9 mouse cellular contexts compared by ENCODE assay signal in genomic region chr15:78554545-78555313, GRCm38 (mm10). TPM values are rescaled to one million over a fixed set of nuclear protein-coding genes. Genes with fewer than 3 reads are reported as not detected.
A peak's percentile ranks its signal among the peaks of the same experiment; 100 is the strongest.
DNase-seq lines count a peak whose midpoint lies in the region; ATAC-seq lines count a peak whose summit lies in the region.
"Had no signal": no experiment of that assay in that cellular context is flagged by ENCODE, and none has a peak within 500 bp of the region (broad histone marks: within the 10 kb centered on the region; RNA-seq: fewer than 3 reads in every experiment).

No protein-coding gene starts in this region.

- WGBS in embryonic facial prominence, embryonic 11.5 days: 58% methylated on average over 25 of the region's 25 CpGs
- WGBS in liver, embryonic 13.5 days (ENCODE audit: insufficient replicate concordance): 57% methylated on average over 25 of the region's 25 CpGs

- ATAC-seq in embryonic facial prominence, embryonic 11.5 days (replicated peaks; ENCODE audit: insufficient number of reproducible peaks, low FRiP score, low TSS enrichment, low read depth): no peak
- no peak for ATAC-seq in liver, embryonic 13.5 days (ENCODE audit: low read depth)
- ATAC-seq: forebrain, embryonic 13.5 days had no signal

- no peaks in the 10 kb centered on the region for H3K4me1 ChIP-seq in embryonic facial prominence, embryonic 11.5 days (ENCODE audit: control insufficient read depth, insufficient read depth, low read length)
- peaks cover 7% of the 10 kb centered on the region; the same call in 1 of the 2 replicates for H3K4me1 ChIP-seq in liver, embryonic 13.5 days (replicated peaks)
- H3K4me1 ChIP-seq: forebrain, embryonic 13.5 days had no signal

- no peak overlapping the region for H3K27ac ChIP-seq in embryonic facial prominence, embryonic 11.5 days (replicated peaks; ENCODE audit: low read depth, low read length)
- no peak overlapping the region for H3K27ac ChIP-seq in liver, embryonic 13.5 days
- H3K27ac ChIP-seq: forebrain, embryonic 13.5 days had no signal

- no peaks in the 10 kb centered on the region for H3K27me3 ChIP-seq in embryonic facial prominence, embryonic 11.5 days (ENCODE audit: control insufficient read depth, insufficient read depth, low read length)
- no peaks in the 10 kb centered on the region for H3K27me3 ChIP-seq in liver, embryonic 13.5 days
- H3K27me3 ChIP-seq: forebrain, embryonic 13.5 days had no signal

- H3K4me2 ChIP-seq in embryonic facial prominence, embryonic 11.5 days (ENCODE audit: low read depth, low read length): no peak overlapping the region
- H3K4me2 ChIP-seq in liver, embryonic 13.5 days: peak overlapping the region; percentile 41
- H3K4me2 ChIP-seq: forebrain, embryonic 13.5 days had no signal

- no peak overlapping the region for H3K4me3 ChIP-seq in embryonic facial prominence, embryonic 11.5 days (ENCODE audit: low read depth, low read length)
- H3K4me3 ChIP-seq in liver, embryonic 13.5 days (replicated peaks): peak overlapping the region; percentile 40
- H3K4me3 ChIP-seq: forebrain, embryonic 13.5 days had no signal

- H3K9ac ChIP-seq in embryonic facial prominence, embryonic 11.5 days (replicated peaks; ENCODE audit: low read length): no peak overlapping the region
- H3K9ac ChIP-seq in liver, embryonic 13.5 days: no peak overlapping the region
- H3K9ac ChIP-seq: forebrain, embryonic 13.5 days had no signal

- H3K9me3 ChIP-seq in embryonic facial prominence, embryonic 11.5 days (replicated peaks; ENCODE audit: control insufficient read depth, low read length): no peaks in the 10 kb centered on the region
- 0 out of 2 replicates have a peak, but pooled peaks cover 11% of the 10 kb centered on the region for H3K9me3 ChIP-seq in liver, embryonic 13.5 days (replicated peaks)

- DNase-seq in kidney, adult 9 months: peak; percentile 32
- DNase-seq in kidney, adult 11 months: no peak
- peak; percentile 72 for DNase-seq in ES-CJ7 (ENCODE audit: low read depth, low spot score)
- DNase-seq in embryonic facial prominence, embryonic 11.5 days (ENCODE audit: low spot score): peak; percentile 36
- DNase-seq in liver, embryonic 13.5 days: no peak
- DNase-seq in ovary, postnatal 36 days (ENCODE audit: low spot score): no peak
- no peak for DNase-seq in retina, embryonic 14.5 days (ENCODE audit: low spot score)

- no peaks in the 10 kb centered on the region for H3K36me3 ChIP-seq in embryonic facial prominence, embryonic 11.5 days (replicated peaks; ENCODE audit: control insufficient read depth, insufficient read depth, low read depth, low read length)
- no peaks in the 10 kb centered on the region for H3K36me3 ChIP-seq in liver, embryonic 13.5 days

RNA-seq across cellular contexts. Expression of gene Sstr3, which starts 10.2 kb away (rescaled TPM):
- polyA plus RNA-seq in embryonic facial prominence, embryonic 11.5 days (2014; fragmentation: Nextera tagmentation; extraction: Ambion mirVana): not detected in 2 replicates
- not detected in 2 replicates for polyA plus RNA-seq in liver, embryonic 13.5 days (2015; fragmentation: Nextera tagmentation; extraction: Ambion mirVana)
- polyA plus RNA-seq: limb, embryonic 11.5 days had no signal

RNA-seq across cellular contexts. Expression of gene Rac2, which starts 17.9 kb away (rescaled TPM):
- polyA plus RNA-seq in embryonic facial prominence, embryonic 11.5 days (2014; fragmentation: Nextera tagmentation; extraction: Ambion mirVana): 4.5 and 9.2 TPM in 2 replicates
- polyA plus RNA-seq in liver, embryonic 13.5 days (2015; fragmentation: Nextera tagmentation; extraction: Ambion mirVana): 75.2 and 81.2 TPM in 2 replicates

RNA-seq across cellular contexts. Expression of gene C1qtnf6, which starts 23.5 kb away (rescaled TPM):
- polyA plus RNA-seq in embryonic facial prominence, embryonic 11.5 days (2014; fragmentation: Nextera tagmentation; extraction: Ambion mirVana): 15.2 and 18.8 TPM in 2 replicates
- 3.6 and 4.5 TPM in 2 replicates for polyA plus RNA-seq in liver, embryonic 13.5 days (2015; fragmentation: Nextera tagmentation; extraction: Ambion mirVana)

RNA-seq across cellular contexts. Expression of gene Cyth4, which starts 42.1 kb away (rescaled TPM):
- polyA plus RNA-seq in embryonic facial prominence, embryonic 11.5 days (2014; fragmentation: Nextera tagmentation; extraction: Ambion mirVana): 2.1 and 4.2 TPM in 2 replicates
- polyA plus RNA-seq in liver, embryonic 13.5 days (2015; fragmentation: Nextera tagmentation; extraction: Ambion mirVana): 11.9 and 12.5 TPM in 2 replicates

RNA-seq across cellular contexts. Expression of gene Il2rb, which starts 59.7 kb away (rescaled TPM):
- 0.17 TPM in 1 of 2 replicates, not detected in the other for polyA plus RNA-seq in embryonic facial prominence, embryonic 11.5 days (2014; fragmentation: Nextera tagmentation; extraction: Ambion mirVana)
- 0.23 and 0.35 TPM in 2 replicates for polyA plus RNA-seq in liver, embryonic 13.5 days (2015; fragmentation: Nextera tagmentation; extraction: Ambion mirVana)
- polyA plus RNA-seq: forebrain, embryonic 13.5 days; limb, embryonic 11.5 days had no signal

Comparison
In these comparisons a context has a peak if more than half of its experiments do, and no peak if none do; other contexts are left out.
1. DNase-seq: peak in kidney, adult 9 months (single experiment), ES-CJ7 (single experiment) and embryonic facial prominence, embryonic 11.5 days (single experiment); none in kidney, adult 11 months (single experiment), liver, embryonic 13.5 days (single experiment), ovary, postnatal 36 days (single experiment) and retina, embryonic 14.5 days (single experiment).